Mouse (Mus musculus): Measurements from ENCODE around the gene Gng8.

Gene Gng8

GRCm38 (mm10) chr7:16876006-16876405, 15.6 kb upstream of the Gng8 start:
- DNase-seq (ENCODE audit: low spot score), result no peak

GRCm38 (mm10) chr7:16876608-16877007, 15.0 kb upstream of the Gng8 start:
- DNase-seq (ENCODE audit: low spot score), result no peak

- no peak for DNase-seq (ENCODE audit: low spot score)
Observed at GRCm38 (mm10) chr7:16877717-16878116, 13.9 kb upstream of the Gng8 start.

- DNase-seq (ENCODE audit: low spot score), result no peak
Observed at GRCm38 (mm10) chr7:16879796-16880547, 11.6 kb upstream of the Gng8 start.

GRCm38 (mm10) chr7:16880615-16881014, 11.0 kb upstream of the Gng8 start:
- no peak for DNase-seq (ENCODE audit: low spot score)

GRCm38 (mm10) chr7:16883162-16883561, 8.4 kb upstream of the Gng8 start:
- DNase-seq (ENCODE audit: low spot score), result no peak

GRCm38 (mm10) chr7:16884334-16884733, 7.3 kb upstream of the Gng8 start:
- DNase-seq (ENCODE audit: low spot score), result no peak

GRCm38 (mm10) chr7:16885271-16885776, 6.3 kb upstream of the Gng8 start:
- no peak for DNase-seq (ENCODE audit: low spot score)

GRCm38 (mm10) chr7:16885905-16886304, 5.7 kb upstream of the Gng8 start:
- DNase-seq (ENCODE audit: low spot score), result no peak

- DNase-seq (ENCODE audit: low spot score), result no peak
Observed at GRCm38 (mm10) chr7:16890536-16890935, 1.1 kb upstream of the Gng8 start.

- no peak for DNase-seq (ENCODE audit: low spot score)
Observed at GRCm38 (mm10) chr7:16890944-16891343, 642 bp upstream of the Gng8 start.

GRCm38 (mm10) chr7:16892352-16892730, 755 bp downstream of the Gng8 start:
- DNase-seq (ENCODE audit: low spot score), result no peak

- DNase-seq (ENCODE audit: low spot score), result no peak
Observed at GRCm38 (mm10) chr7:16893612-16894011, 2.0 kb downstream of the Gng8 start.

- no peak for DNase-seq (ENCODE audit: low spot score)
Observed at GRCm38 (mm10) chr7:16894279-16894678, 2.7 kb downstream of the Gng8 start.

- peak; percentile 56 for DNase-seq (ENCODE audit: low spot score)
Observed at GRCm38 (mm10) chr7:16895000-16895399, 3.4 kb downstream of the Gng8 start.

- DNase-seq (ENCODE audit: low spot score), result no peak
Observed at GRCm38 (mm10) chr7:16895511-16895910, 3.9 kb downstream of the Gng8 start.

- no peak for DNase-seq (ENCODE audit: low spot score)
Observed at GRCm38 (mm10) chr7:16900526-16900925, 8.9 kb downstream of the Gng8 start.

GRCm38 (mm10) chr7:16903439-16903955, 11.9 kb downstream of the Gng8 start:
- no peak for DNase-seq (ENCODE audit: low spot score)

GRCm38 (mm10) chr7:16904120-16904675, 12.6 kb downstream of the Gng8 start:
- no peak for DNase-seq (ENCODE audit: low spot score)

GRCm38 (mm10) chr7:16905491-16906021, 14.0 kb downstream of the Gng8 start:
- no peak for DNase-seq (ENCODE audit: low spot score)

- DNase-seq (ENCODE audit: low spot score), result peak; percentile 27
Observed at GRCm38 (mm10) chr7:16906281-16906680, 14.7 kb downstream of the Gng8 start, which contains the start of gene Ptgir. Gene Ptgir, plus strand, starts transcription at chr7:16906490.

GRCm38 (mm10) chr7:16906889-16907559, 15.4 kb downstream of the Gng8 start:
- no peak for DNase-seq (ENCODE audit: low spot score)

GRCm38 (mm10) chr7:16907842-16908241, 16.3 kb downstream of the Gng8 start:
- no peak for DNase-seq (ENCODE audit: low spot score)

Data from T-cell, adult 2 months (primary cell).